Mouse (Mus musculus): ENCODE data around the gene Tgfbr2. TPM values are rescaled to one million over a fixed set of nuclear protein-coding genes. Genes with fewer than 3 reads are reported as not detected.

The Tgfbr2 gene
- polyA plus RNA-seq, 1 experiment = 117 TPM

GRCm38 (mm10) chr9:116126494-116126893 lies 48.7 kb downstream of the Tgfbr2 start:
- Histone ChIP-seq H3K27ac (ENCODE audit: insufficient read depth, low read length) (no peak overlapping the region), H3K4me1 (ENCODE audit: control insufficient read depth, insufficient read depth, low read length) (peaks cover 2% of the 10 kb centered on the region; the same call in 1 of the 2 replicates), H3K4me3 (ENCODE audit: insufficient read depth, low read length) (no peak overlapping the region)
- TF ChIP-seq CTCF (IDR thresholded peaks at IDR 0.05; ENCODE audit: borderline replicate concordance, insufficient read depth, low read length) (no peak), POLR2A (IDR thresholded peaks at IDR 0.05; ENCODE audit: low read depth, low read length) (no peak)

GRCm38 (mm10) chr9:116122969-116123589 lies 52.1 kb downstream of the Tgfbr2 start:
- no peak for TF ChIP-seq CTCF (IDR thresholded peaks at IDR 0.05; ENCODE audit: borderline replicate concordance, insufficient read depth, low read length)
- TF ChIP-seq POLR2A (IDR thresholded peaks at IDR 0.05; ENCODE audit: low read depth, low read length) = no peak
- no peak overlapping the region for H3K4me3 ChIP-seq (ENCODE audit: insufficient read depth, low read length)
- no peak overlapping the region for H3K27ac ChIP-seq (ENCODE audit: insufficient read depth, low read length)
- H3K4me1 ChIP-seq (ENCODE audit: control insufficient read depth, insufficient read depth, low read length) = peaks cover 2% of the 10 kb centered on the region; the same call in 1 of the 2 replicates

DNA sequence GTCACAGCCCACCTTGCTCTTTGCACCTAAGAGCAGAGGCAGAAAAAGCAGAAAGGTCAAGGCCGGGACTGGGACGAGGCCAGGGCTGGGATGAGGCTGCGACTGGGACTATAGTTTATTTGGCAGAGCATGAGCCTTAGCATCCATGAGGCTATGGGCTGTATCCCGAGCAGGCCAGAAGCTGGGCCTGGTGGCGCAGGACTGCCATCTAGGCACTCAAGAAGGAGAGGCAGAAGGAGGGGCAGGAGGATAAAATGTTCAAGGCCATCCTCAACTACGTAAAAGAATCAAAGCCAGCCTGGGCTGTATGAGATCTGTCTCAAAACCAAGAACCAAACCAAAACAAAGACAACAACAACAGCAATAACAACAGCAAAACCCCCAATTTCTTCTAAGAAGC lies 52.6 kb downstream of the Tgfbr2 start:
- Histone ChIP-seq H3K4me3 (ENCODE audit: insufficient read depth, low read length) (no peak overlapping the region), H3K4me1 (ENCODE audit: control insufficient read depth, insufficient read depth, low read length) (peaks cover 2% of the 10 kb centered on the region; the same call in 1 of the 2 replicates), H3K27ac (ENCODE audit: insufficient read depth, low read length) (no peak overlapping the region)
- TF ChIP-seq POLR2A (IDR thresholded peaks at IDR 0.05; ENCODE audit: low read depth, low read length) (no peak), CTCF (IDR thresholded peaks at IDR 0.05; ENCODE audit: borderline replicate concordance, insufficient read depth, low read length) (no peak)

- Histone ChIP-seq H3K4me1 (ENCODE audit: control insufficient read depth, insufficient read depth, low read length) (peaks cover 3% of the 10 kb centered on the region), H3K27ac (ENCODE audit: insufficient read depth, low read length) (no peak overlapping the region), H3K4me3 (ENCODE audit: insufficient read depth, low read length) (no peak overlapping the region)
- no peak for TF ChIP-seq POLR2A (IDR thresholded peaks at IDR 0.05; ENCODE audit: low read depth, low read length)
- no peak for TF ChIP-seq CTCF (IDR thresholded peaks at IDR 0.05; ENCODE audit: borderline replicate concordance, insufficient read depth, low read length)
Observed at GRCm38 (mm10) chr9:116121472-116121871, 53.7 kb downstream of the Tgfbr2 start.

DNA sequence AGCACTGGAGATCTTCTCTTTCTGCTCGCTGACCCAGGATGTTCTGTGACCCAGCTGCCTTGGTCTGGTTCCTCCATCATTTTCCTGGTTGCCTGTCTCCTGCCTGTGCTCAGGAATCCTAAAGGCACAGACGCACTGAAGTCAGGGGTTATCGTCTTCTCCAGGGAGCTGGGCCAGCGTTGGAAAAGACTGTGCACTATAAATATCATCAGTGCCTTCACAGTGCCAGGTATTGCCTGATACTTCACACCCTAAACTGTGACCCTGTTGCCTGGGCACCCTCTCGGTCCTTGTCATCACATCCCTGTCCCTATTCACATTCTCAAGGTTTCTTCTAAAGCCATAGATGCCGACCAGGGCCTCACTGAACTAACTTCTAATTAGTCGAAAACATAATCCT lies 55.2 kb downstream of the Tgfbr2 start:
- Histone ChIP-seq H3K4me1 (ENCODE audit: control insufficient read depth, insufficient read depth, low read length) (peaks cover 5% of the 10 kb centered on the region), H3K4me3 (ENCODE audit: insufficient read depth, low read length) (no peak overlapping the region), H3K27ac (ENCODE audit: insufficient read depth, low read length) (no peak overlapping the region)
- no peak for TF ChIP-seq CTCF (IDR thresholded peaks at IDR 0.05; ENCODE audit: borderline replicate concordance, insufficient read depth, low read length)
- no peak for TF ChIP-seq POLR2A (IDR thresholded peaks at IDR 0.05; ENCODE audit: low read depth, low read length)

DNA sequence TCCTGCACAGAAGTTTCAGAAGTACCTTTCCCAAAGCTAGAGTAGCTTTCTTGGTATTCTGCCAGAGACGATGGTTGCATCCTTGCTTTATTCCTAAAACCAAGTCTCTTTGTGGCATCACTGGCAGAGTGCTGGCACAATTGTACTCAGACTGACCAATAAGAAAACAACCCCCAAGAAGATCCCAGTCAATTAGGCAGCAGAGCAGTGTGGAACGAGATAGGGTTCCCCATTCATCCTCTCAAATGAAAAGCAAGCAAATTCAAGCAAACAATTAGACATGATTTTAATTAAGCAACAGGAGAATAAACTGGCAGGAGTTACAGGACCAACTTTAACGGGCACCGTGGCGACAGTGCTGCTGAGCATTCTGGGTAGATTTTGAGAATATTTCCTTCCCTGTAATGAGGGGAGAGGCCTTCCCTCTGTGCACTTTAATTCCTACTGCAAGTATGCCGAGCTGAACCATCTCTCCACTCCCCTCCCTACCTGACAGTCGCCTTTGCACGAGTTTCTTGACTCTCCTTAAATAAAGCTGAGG lies 56.8 kb downstream of the Tgfbr2 start:
- TF ChIP-seq POLR2A (IDR thresholded peaks at IDR 0.05; ENCODE audit: low read depth, low read length) = no peak
- no peak for TF ChIP-seq CTCF (IDR thresholded peaks at IDR 0.05; ENCODE audit: borderline replicate concordance, insufficient read depth, low read length)
- peaks cover 5% of the 10 kb centered on the region for H3K4me1 ChIP-seq (ENCODE audit: control insufficient read depth, insufficient read depth, low read length)
- no peak overlapping the region for H3K4me3 ChIP-seq (ENCODE audit: insufficient read depth, low read length)
- no peak overlapping the region for H3K27ac ChIP-seq (ENCODE audit: insufficient read depth, low read length)

DNA sequence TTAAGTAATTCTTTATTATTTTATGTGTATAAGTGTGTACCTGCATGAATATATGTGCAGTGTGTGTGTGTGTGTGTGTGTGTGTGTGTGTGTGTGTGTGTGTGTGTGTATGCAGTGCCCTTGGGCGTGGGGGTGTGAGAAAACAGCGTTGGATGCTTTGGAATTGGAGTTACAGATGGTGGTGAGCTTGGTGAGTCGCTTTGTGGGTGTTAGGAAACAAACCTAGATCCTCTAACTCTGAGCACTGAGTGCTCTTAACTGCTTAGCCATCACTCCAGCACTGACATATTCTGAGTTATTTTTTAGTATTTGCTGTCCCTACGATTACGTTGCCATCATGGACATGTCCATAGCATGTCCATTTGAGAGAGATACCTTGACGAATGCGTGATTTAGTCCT lies 59.3 kb downstream of the Tgfbr2 start:
- peaks cover 2% of the 10 kb centered on the region; the same call in 1 of the 2 replicates for H3K4me1 ChIP-seq (ENCODE audit: control insufficient read depth, insufficient read depth, low read length)
- H3K27ac ChIP-seq (ENCODE audit: insufficient read depth, low read length) = peak overlapping the region; percentile 96
- TF ChIP-seq CTCF (IDR thresholded peaks at IDR 0.05; ENCODE audit: borderline replicate concordance, insufficient read depth, low read length) (no peak), POLR2A (IDR thresholded peaks at IDR 0.05; ENCODE audit: low read depth, low read length) (no peak)

DNA sequence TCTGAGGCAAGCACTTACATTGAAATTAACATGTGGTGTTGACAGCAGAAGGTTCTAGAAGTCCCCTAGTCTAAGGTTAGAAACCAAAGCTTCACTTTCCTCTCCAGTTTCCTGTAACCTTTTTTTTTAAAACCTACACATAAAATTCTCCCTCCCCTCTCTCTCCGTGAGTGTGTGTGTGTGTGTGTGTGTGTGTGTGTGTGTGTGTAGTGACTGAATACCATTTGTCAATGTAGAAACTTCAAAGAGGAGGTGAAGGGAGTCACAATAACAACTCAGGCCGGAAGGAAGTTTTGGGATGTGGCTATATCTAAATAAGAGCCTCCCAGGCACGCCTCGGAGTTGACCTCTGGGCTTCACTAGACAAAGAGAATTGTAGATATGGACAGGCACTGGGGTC lies 60.8 kb downstream of the Tgfbr2 start:
- H3K4me3 ChIP-seq (ENCODE audit: insufficient read depth, low read length) = no peak overlapping the region
- no peak overlapping the region for H3K27ac ChIP-seq (ENCODE audit: insufficient read depth, low read length)
- H3K4me1 ChIP-seq (ENCODE audit: control insufficient read depth, insufficient read depth, low read length) = peaks cover 2% of the 10 kb centered on the region; the same call in 1 of the 2 replicates
- TF ChIP-seq POLR2A (IDR thresholded peaks at IDR 0.05; ENCODE audit: low read depth, low read length) = no peak
- no peak for TF ChIP-seq CTCF (IDR thresholded peaks at IDR 0.05; ENCODE audit: borderline replicate concordance, insufficient read depth, low read length)

More for the DNA sequence above, 59.3 kb downstream of the Tgfbr2 start:
- H3K4me3 ChIP-seq (ENCODE audit: insufficient read depth, low read length) = no peak overlapping the region

GRCm38 (mm10) chr9:116111149-116111970 lies 63.8 kb downstream of the Tgfbr2 start:
- TF ChIP-seq POLR2A (IDR thresholded peaks at IDR 0.05; ENCODE audit: low read depth, low read length) (no peak), CTCF (IDR thresholded peaks at IDR 0.05; ENCODE audit: borderline replicate concordance, insufficient read depth, low read length) (no peak)

DNA sequence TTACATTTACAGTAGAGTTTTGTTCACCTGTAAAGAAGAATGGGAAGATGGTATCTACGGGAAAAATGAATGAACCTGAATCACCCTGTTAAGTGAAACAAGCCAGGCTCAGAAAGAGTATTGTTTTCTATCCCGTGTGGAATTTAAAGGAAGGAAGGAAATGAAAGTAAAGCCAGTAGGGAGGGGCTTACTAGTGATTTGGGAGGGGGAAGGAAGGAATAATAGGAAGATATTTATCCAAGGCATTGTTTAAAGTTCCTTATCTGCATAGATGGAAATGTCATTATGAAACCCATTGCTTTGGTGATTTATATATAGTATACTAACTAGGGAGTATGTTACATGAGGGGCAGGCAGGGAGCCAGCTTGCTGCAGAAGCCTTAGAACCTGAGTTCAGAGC lies 66.4 kb downstream of the Tgfbr2 start:
- Histone ChIP-seq H3K4me3 (ENCODE audit: insufficient read depth, low read length) (no peak overlapping the region), H3K4me1 (ENCODE audit: control insufficient read depth, insufficient read depth, low read length) (no peaks in the 10 kb centered on the region), H3K27ac (ENCODE audit: insufficient read depth, low read length) (no peak overlapping the region)
- TF ChIP-seq POLR2A (IDR thresholded peaks at IDR 0.05; ENCODE audit: low read depth, low read length) = no peak
- TF ChIP-seq CTCF (IDR thresholded peaks at IDR 0.05; ENCODE audit: borderline replicate concordance, insufficient read depth, low read length) = no peak

More at GRCm38 (mm10) chr9:116111149-116111970, 63.8 kb downstream of the Tgfbr2 start:
- Histone ChIP-seq H3K4me1 (ENCODE audit: control insufficient read depth, insufficient read depth, low read length) (peaks cover under 1% of the 10 kb centered on the region; the same call in 1 of the 2 replicates), H3K4me3 (ENCODE audit: insufficient read depth, low read length) (no peak overlapping the region), H3K27ac (ENCODE audit: insufficient read depth, low read length) (no peak overlapping the region)

Data from embryonic fibroblast, embryonic 13.5 days (primary cell).